Mouse (Mus musculus) left cerebral cortex, adult 9 months (tissue): ENCODE data around the gene Rack1.
"Not testable (repeated sequence)": the region's sequence is repeated elsewhere in the genome, so short reads cannot be mapped to it uniquely, and the experiment has no call there.

ENCODE experiments used
- DNase-seq, 2 experiments: peaks; one replicate each; pipeline ENCODE4 v3.0.0; 2022; ENCODE audit warnings: low spot score in 2 of 2

Rack1 gene

DNA sequence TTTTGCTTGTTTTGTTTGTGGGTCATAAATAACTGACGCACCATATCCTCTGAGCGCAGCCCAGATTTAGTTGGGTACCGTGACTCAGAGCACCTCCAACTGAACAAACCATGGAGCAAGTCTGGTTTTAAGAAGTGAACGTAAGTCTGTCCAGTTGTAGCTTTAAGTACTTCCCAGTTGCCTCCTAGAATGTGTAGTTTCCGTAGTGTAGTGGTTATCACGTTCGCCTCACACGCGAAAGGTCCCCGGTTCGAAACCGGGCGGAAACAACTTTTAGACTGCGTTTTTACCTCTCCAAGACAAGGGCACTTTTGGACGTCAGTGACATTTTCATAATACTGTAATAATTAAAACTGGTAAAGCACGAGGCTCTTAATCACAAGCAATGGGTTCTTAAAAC is 18.2 kb downstream of the Rack1 start:
- peak; percentile 68 to 95 for DNase-seq

- no peak for DNase-seq
Measured at GRCm38 (mm10) chr11:48819614-48820307, 19.6 kb downstream of the Rack1 start.

GRCm38 (mm10) chr11:48820308-48820674 is 20.2 kb downstream of the Rack1 start:
- DNase-seq = no peak

DNA sequence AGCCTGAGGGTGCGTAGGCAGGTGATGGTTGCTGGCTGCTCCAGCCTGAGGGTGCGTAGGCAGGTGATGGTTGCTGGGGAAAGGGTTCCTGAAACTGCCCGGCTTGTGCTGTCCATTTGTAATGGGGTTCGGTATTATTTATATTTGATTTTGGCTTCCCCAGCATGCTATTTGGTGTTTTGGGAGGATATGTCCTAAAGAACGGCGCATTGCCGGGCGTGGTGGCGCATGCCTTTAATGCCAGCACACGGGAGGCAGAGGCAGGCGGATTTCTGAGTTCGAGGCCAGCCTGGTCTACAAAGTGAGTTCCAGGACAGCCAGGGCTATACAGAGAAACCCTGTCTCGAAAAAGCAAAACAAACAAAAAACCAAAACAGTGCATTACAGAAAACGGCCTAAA is 21.2 kb downstream of the Rack1 start:
- not testable (repeated sequence) for DNase-seq

DNA sequence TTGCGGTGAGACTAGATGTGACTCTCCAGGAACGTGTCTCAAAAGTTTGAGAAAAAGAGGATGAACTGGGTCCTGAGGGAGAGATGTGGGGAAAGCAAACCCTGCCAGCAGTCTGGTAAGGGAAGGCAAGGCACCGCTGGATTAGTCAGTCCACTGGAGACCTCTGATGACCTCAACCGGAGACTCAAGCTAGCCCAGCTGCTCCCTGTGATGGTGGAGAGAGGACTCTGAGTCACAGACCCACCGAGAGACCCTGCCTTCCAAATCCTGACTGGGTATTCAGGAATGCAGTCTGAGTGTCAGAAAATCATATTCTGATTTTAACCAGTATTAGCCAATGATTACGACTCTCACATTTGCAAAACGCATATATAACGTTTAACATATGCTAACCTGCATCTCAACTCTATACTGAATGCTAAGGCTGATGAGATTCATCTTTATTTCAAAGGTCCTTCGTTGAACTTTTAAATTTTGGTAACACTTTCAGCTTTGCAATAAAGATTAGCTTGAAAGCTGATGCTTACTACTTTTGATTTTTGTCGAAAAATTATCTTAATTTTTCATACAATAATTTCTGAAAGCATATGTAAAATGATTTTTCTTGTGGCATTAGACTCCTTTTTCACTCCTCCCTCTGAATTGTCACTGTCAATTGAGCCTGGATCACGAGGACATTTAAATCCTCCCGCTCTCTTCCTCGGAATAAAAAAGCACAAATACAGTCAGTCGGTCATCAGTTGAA is 22.8 kb downstream of the Rack1 start:
- DNase-seq = no peak

DNA sequence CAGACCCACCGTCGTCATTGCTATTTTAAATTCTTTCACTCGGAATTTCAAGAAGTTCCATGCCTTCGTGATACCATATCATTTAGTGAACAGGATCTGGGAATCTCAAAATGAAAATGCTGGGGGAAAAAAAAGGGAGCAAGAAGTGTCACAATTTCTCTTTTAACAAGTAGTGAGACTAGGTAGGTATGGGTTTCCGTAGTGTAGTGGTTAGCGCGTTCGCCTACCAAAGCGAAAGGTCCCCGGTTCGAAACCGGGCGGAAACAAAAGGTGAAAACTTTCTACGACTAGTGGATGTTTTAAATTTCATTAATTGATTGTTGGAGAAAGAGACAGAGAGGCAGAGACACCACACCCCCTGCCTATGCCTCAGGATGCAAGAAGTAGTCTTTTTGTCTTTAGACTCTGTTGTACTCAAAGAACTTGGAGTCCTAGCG is 23.4 kb downstream of the Rack1 start:
- DNase-seq = peak in 1 of 2 experiments; percentile 59

DNA sequence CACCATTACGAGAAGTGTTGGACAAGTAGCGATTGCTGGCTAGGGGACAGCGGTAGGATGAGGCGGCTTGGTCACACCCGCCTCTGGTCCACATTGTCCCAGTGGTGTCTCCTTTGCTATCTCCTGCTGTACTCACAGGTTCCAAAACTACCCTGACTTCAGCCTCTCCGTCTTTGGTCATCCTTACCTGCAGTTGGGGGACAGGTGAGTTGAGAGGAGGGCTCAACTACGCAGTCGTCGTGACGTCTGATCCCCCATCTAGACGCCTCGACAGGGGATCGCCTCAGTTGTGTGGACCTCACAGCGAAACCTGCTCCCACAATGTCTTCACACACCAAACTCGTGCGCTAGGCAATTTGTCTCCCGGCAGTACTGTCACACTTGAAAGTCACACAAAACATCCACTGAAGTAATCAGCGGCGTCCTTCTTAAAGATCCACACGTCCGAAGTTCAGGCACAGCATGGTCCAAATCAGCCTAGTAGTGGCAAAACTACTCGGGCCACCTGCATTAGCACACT is 24.2 kb downstream of the Rack1 start:
- DNase-seq = no peak

DNA sequence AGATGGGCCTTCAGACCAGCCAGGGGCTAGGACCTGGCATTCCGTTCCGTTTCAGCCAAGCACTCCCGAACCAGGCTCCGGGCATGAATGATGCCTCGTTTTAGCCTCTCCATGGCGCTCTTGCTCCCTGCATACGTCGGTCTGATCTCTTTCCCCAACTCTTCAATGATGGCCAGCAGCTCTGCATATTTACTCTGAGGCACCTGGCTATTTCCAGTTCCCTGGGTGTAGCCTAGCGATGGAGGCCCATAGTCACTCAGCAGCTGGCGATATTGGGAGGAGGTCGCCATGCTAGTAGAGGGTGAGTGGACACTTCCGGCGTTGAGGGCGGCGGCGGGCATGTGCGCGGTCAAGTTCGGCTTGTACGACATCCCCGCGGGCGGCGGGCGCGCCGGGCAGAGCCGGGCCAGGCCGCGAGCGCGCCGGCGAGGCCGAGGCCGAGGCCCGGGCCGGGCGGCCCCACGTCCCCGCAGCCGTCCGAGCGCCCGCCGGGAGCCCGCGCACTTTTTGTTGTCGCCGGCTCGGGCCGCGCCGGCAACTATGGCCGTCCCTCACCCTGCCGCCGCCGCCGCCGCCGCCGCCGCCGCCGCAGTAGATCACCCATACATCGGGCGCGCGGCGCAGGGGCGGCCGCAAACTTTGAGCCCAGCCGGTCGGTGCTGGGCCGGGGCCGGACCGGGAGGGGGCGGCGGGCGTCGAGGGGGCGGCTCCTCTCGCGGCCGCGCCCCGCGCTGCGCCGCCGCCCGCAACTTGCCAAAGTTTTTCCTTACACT is 26.0 kb downstream of the Rack1 start, which contains the start of the genes Trim7 and Gm12184:
Gene Trim7 (plus strand): TSS at position 162 of the 773 bp plus-strand sequence.
Gene Gm12184 (minus strand): TSS at position 677 of the 773 bp plus-strand sequence.
- DNase-seq = not testable (repeated sequence)

DNA sequence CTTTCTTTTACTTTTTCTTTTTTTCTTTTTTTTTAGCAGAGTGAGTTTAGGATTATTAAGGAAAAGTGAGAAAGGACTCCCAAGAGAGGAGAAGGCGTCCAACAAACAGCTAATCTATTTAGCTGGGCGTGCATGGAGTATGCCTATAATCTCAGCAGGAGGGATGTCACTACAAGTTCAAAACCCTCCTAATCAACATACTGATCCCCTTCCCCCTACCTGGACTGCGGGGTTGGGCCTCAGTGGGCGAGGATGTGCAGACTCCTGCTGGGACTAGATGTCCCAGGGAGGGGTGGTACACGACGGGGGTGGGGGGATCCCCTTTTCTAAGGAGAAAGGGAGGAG is 26.6 kb downstream of the Rack1 start:
- DNase-seq = no peak

- DNase-seq = no peak
Measured at GRCm38 (mm10) chr11:48827926-48828325, 27.8 kb downstream of the Rack1 start.

DNA sequence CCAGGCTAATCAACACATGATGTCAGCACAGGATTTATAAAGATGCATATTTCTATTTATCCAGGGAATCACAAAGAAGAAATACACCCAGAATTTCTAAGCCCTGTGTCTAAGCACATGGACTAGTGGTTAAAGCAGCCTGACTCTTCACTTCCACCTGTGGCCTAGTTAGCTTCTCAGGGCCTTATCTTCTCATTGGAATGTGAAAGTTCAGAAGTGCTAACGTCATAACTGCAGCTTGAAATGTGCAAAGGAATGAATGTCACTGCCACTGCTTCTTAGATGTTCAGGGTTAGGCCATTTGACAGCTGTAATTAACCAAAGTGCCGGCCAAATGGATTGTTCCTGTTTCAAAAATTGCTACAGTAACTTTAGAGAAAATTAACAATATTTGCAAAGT is 30.1 kb downstream of the Rack1 start:
- no peak for DNase-seq

- DNase-seq = no peak
Measured at GRCm38 (mm10) chr11:48831273-48831672, 31.1 kb downstream of the Rack1 start.

DNA sequence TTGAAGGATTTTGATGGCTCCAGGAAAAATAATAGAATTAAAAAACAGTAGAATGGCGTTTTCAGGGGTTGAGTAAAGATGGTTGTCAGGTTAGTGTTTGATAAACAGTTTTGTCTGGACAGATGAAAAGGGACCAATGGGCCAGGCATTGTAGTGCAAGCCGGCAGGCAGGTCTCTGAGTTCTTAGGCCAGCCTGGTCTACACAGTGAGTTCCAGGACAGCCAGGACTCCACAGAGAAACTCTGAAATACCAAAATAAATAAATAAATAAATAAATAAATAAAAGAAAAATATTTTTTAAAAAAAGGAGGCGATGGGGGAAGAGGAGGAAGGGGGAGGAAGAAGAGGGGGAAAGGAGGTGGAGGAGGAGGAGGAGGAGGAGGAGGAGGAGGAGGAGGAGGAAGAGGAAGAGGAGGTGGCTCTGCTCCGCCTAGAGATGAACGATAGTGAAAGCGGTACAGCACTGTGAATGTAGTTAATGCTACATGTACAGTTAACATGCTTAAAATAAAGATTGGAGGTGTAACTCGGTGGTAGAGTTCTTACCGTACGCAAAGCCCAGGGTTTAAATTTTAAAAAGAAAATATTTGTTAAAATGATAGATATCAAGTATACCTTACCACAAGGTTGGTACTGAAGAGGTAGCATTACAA is 33.1 kb downstream of the Rack1 start:
- no peak for DNase-seq

DNA sequence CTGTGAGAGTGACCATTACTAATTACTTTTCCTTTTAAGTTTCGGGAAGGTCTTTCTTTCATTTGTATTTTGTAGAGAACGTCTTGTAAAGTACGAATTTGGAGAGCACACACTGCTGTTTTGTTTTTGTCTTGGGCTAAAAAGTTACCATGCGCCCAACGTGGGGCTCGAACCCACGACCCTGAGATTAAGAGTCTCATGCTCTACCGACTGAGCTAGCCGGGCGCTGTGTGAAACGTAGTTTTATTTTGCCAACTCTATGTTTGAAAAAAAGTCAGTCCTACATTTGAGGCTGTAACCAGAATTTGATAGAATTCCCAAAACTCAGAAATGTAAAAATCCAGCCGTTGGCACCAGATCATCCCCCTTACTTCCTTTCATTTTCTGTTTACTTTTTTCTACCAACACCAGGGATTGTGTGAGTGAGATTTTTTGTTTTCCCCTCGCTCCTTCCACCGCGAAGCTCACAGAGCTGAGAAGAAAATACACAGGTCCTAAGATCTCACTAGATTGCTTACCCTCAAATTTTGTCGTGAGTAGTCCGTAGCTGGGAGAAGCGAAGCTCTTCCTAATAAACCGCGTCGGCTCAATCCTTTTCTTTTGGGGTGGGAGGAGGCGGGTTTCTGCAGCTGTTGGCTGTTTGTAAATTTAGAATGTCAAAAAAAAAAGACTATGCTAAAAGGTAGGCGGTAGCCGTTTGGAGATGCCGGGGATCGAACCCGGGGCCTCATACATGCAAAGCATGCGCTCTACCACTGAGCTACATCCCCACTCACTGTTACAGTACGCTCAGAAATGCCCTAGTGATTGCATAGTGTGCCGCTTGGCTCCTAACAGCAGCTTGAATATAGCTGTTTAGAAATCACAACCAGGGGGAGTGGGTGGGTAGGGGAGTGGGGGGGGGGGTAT is 33.9 kb downstream of the Rack1 start:
- DNase-seq = peak in 1 of 2 experiments; percentile 94

- DNase-seq = no peak
Measured at GRCm38 (mm10) chr11:48835923-48836322, 35.8 kb downstream of the Rack1 start.

DNA sequence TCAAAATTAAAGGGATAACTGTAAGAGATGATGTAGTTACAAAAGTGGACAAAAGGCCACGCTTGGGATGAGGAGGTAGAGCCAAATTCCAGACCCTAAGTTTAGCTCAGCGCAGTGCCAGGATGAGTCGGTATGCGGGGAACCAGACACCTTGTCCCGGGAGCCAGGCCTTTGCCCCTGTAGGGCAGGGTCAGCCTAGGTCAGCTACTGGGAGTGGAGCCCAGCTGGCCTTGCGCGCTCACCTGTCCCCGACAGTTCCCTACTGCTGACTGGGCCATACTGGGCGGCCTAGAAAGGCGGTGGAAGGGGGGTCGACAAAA is 36.8 kb downstream of the Rack1 start:
- no peak for DNase-seq

DNA sequence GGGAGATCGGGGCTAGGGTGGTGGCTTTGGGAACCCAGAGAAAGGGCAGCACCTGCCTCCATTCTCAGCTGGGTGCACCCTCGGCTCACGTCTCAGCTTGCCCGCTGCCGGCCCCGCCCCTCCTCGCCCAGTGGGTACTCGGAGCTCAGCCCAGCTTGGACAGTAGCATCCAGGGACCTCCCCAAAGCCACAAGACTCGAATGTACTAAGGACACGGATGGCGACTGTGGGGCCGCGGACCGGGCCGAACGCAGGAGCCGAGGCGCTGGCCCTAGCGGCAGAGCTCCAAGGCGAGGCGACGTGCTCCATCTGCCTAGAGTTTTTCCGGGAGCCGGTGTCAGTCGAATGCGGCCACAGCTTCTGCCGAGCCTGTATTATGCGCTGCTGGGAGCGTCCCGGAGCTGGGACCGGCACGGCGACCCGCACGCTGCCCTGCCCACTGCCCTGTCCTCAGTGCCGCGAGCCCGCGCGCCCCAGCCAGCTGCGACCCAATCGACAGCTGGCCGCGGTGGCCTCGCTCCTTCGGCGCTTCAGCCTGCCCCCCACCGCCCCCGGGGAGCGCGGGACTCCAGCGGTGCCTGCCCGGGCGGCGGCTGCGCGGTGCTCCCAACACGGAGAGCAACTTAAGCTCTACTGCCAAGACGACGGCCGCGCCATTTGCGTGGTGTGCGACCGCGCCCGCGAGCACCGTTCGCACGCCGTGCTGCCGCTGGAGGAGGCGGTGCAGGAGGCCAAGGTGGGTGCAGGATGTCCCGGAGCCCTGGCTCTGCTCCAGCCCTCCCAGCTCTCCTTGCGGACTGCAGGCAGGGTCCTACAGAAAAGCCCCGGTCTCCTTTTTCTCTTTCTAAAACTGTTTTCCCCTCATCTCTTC is 37.4 kb downstream of the Rack1 start:
- DNase-seq = peak in 1 of 2 experiments; percentile 46

DNA sequence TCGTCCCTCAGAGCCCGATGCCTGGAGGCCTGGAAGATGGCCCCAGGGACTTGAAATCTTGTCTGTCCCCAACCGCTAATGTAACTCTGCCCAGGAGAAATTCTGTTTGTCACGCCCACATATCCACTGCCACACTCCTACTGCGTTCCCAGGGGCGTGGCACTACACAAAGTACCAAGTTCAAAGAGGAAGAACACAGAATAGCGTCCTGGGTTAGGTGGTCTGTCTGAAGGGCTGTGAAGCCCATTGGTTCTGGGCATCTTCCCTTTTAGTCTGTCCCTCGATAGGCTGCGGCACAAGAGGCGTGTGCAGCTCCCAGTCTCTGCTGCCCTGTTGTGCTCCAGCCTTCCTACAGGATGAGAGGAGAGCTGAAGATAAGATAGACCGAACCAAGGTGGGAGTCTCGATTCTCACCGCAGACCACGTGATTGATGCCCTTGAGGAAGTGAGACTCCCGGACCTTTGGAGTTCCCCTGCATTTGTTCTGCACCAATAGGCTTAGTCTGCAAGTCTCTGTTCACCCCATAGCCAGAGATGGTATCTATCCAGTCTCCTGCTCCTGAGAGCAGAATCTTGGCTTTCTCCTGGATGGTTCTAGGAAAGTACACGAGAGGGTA is 38.2 kb downstream of the Rack1 start:
- DNase-seq = no peak
